Mouse (Mus musculus): ENCODE data around the gene Msrb3.
A peak's percentile ranks its signal among the peaks of the same experiment; 100 is the strongest.

Msrb3 gene

GRCm38 (mm10) chr10:120898785-120899762 lies at the start of gene Msrb3:
TSS of gene Msrb3 (minus strand) at chr10:120899101.
- peak; percentile 85 for DNase-seq (ENCODE audit: extremely low spot score, low spot score)

GRCm38 (mm10) chr10:120948461-120948860 lies 49.6 kb upstream of the Msrb3 start:
- no peak for DNase-seq (ENCODE audit: extremely low spot score, low spot score)

GRCm38 (mm10) chr10:120947842-120948241 lies 48.9 kb upstream of the Msrb3 start:
- no peak for DNase-seq (ENCODE audit: extremely low spot score, low spot score)

GRCm38 (mm10) chr10:120946847-120947246 lies 47.9 kb upstream of the Msrb3 start:
- no peak for DNase-seq (ENCODE audit: extremely low spot score, low spot score)

GRCm38 (mm10) chr10:120938904-120939208 lies 40.0 kb upstream of the Msrb3 start:
- DNase-seq (ENCODE audit: extremely low spot score, low spot score), result no peak

- no peak for DNase-seq (ENCODE audit: extremely low spot score, low spot score)
These were observed 39.4 kb upstream of the Msrb3 start for GRCm38 (mm10) chr10:120938077-120938903.

GRCm38 (mm10) chr10:120929536-120929935 lies 30.6 kb upstream of the Msrb3 start:
- no peak for DNase-seq (ENCODE audit: extremely low spot score, low spot score)

GRCm38 (mm10) chr10:120928183-120928582 lies 29.3 kb upstream of the Msrb3 start:
- no peak for DNase-seq (ENCODE audit: extremely low spot score, low spot score)

GRCm38 (mm10) chr10:120926156-120926555 lies 27.3 kb upstream of the Msrb3 start:
- DNase-seq (ENCODE audit: extremely low spot score, low spot score), result no peak

- no peak for DNase-seq (ENCODE audit: extremely low spot score, low spot score)
These were observed 22.6 kb upstream of the Msrb3 start for GRCm38 (mm10) chr10:120921501-120921900.

- DNase-seq (ENCODE audit: extremely low spot score, low spot score), result no peak
These were observed 21.7 kb upstream of the Msrb3 start for GRCm38 (mm10) chr10:120920604-120921003.

GRCm38 (mm10) chr10:120916250-120916649 lies 17.3 kb upstream of the Msrb3 start:
- DNase-seq (ENCODE audit: extremely low spot score, low spot score), result no peak

- DNase-seq (ENCODE audit: extremely low spot score, low spot score), result no peak
These were observed 16.2 kb upstream of the Msrb3 start for GRCm38 (mm10) chr10:120914948-120915631.

- no peak for DNase-seq (ENCODE audit: extremely low spot score, low spot score)
These were observed 15.4 kb upstream of the Msrb3 start for GRCm38 (mm10) chr10:120914286-120914685.

GRCm38 (mm10) chr10:120913796-120914195 lies 14.9 kb upstream of the Msrb3 start:
- no peak for DNase-seq (ENCODE audit: extremely low spot score, low spot score)

- DNase-seq (ENCODE audit: extremely low spot score, low spot score), result no peak
These were observed 13.1 kb upstream of the Msrb3 start for GRCm38 (mm10) chr10:120911971-120912370.

- DNase-seq (ENCODE audit: extremely low spot score, low spot score), result no peak
These were observed 10.1 kb upstream of the Msrb3 start for GRCm38 (mm10) chr10:120908776-120909574.

GRCm38 (mm10) chr10:120904676-120905075 lies 5.8 kb upstream of the Msrb3 start:
- DNase-seq (ENCODE audit: extremely low spot score, low spot score), result no peak

- no peak for DNase-seq (ENCODE audit: extremely low spot score, low spot score)
These were observed 5.1 kb upstream of the Msrb3 start for GRCm38 (mm10) chr10:120903843-120904468.

GRCm38 (mm10) chr10:120901746-120902145 lies 2.8 kb upstream of the Msrb3 start:
- no peak for DNase-seq (ENCODE audit: extremely low spot score, low spot score)
